ENCODE assay signal across 8 mouse cellular contexts in the genomic region with DNA sequence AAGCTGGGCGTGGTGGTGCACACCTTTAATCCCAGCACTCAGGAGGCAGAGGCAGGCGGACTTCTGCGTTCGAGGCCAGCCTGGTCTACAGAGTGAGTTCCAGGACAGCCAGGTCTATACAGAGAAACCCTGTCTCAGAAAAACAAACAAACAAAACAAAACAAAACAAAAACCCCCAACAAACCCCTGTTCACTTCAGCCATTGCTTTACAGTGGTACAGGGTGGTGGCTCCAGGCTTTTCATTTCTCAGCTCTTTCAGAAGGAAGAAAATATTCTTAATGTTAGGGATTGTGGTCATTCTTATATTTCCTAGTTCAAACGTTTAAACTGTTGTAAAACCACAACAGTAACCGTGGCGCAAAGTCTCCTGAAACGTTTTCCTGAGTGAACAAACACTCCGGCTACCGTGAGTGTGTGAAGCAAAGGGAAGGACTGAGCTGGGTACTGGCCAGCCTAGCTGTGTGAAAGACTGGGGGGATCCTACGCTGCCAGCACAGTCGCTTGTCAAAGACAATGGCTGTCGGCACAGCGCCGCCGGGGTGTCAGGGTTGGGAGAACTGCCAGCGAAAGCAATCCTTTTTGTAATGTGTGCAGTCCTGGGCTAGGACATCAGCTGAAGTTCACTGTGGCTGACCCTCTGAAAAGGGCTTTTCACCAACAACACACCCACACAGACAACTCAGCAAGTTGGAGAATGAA.
DNase-seq lines count a peak whose midpoint lies in the region; ATAC-seq and TF ChIP-seq lines count a peak whose summit lies in the region.

No protein-coding gene starts in this region.

- H3K9ac ChIP-seq in hindbrain, embryonic 14.5 days, result no peak overlapping the region
- H3K9ac ChIP-seq in liver, adult 2 months (ENCODE audit: low read depth, low read length), result peak overlapping the region; percentile 36
- H3K9ac ChIP-seq in midbrain, embryonic 16.5 days (ENCODE audit: low read depth, low read length), result peak overlapping the region; percentile 18; the same call in 1 of the 2 replicates

- 38% methylated on average over 17 of the region's 17 CpGs for WGBS in forebrain, embryonic 10.5 days
- WGBS in hindbrain, embryonic 14.5 days, result 32% methylated on average over 17 of the region's 17 CpGs
- 32% methylated on average over 17 of the region's 17 CpGs for WGBS in liver, adult 2 months
- 30% methylated on average over 17 of the region's 17 CpGs for WGBS in midbrain, embryonic 16.5 days

- no peaks in the 10 kb centered on the region for H3K36me3 ChIP-seq in forebrain, embryonic 10.5 days (replicated peaks)
- no peaks in the 10 kb centered on the region for H3K36me3 ChIP-seq in hindbrain, embryonic 14.5 days (replicated peaks; ENCODE audit: control insufficient read depth, insufficient read depth)
- H3K36me3 ChIP-seq in liver, adult 2 months (ENCODE audit: control insufficient read depth, insufficient read depth, low read length), result no peaks in the 10 kb centered on the region
- H3K36me3 ChIP-seq in midbrain, embryonic 16.5 days (ENCODE audit: control insufficient read depth, insufficient read depth, low read length), result no peaks in the 10 kb centered on the region

- TF ChIP-seq POLR2A in liver, adult 2 months (IDR thresholded peaks at IDR 0.05; ENCODE audit: extremely low read depth, insufficient read depth, low read length), result no peak

- no peaks in the 10 kb centered on the region for H3K27me3 ChIP-seq in forebrain, embryonic 10.5 days (ENCODE audit: poor library complexity, severe bottlenecking)
- H3K27me3 ChIP-seq in hindbrain, embryonic 14.5 days (ENCODE audit: control insufficient read depth, insufficient read depth, low read length), result no peaks in the 10 kb centered on the region
- no peaks in the 10 kb centered on the region for H3K27me3 ChIP-seq in liver, adult 2 months (ENCODE audit: control insufficient read depth, insufficient read depth, low read length)
- H3K27me3 ChIP-seq in midbrain, embryonic 16.5 days (ENCODE audit: control insufficient read depth, insufficient read depth, low read depth, low read length), result no peaks in the 10 kb centered on the region

- peaks cover 13% of the 10 kb centered on the region for H3K4me1 ChIP-seq in forebrain, embryonic 10.5 days
- H3K4me1 ChIP-seq in hindbrain, embryonic 14.5 days (replicated peaks; ENCODE audit: control insufficient read depth, insufficient read depth, low read length), result peaks cover 5% of the 10 kb centered on the region; the same call in 1 of the 2 replicates
- H3K4me1 ChIP-seq in liver, adult 2 months (ENCODE audit: control insufficient read depth, insufficient read depth, low read length), result no peaks in the 10 kb centered on the region; the same call in 1 of the 2 replicates
- H3K4me1 ChIP-seq in midbrain, embryonic 16.5 days (ENCODE audit: control insufficient read depth, insufficient read depth, low read length), result no peaks in the 10 kb centered on the region

- H3K27ac ChIP-seq in forebrain, embryonic 10.5 days, result peak overlapping the region; percentile 48; the same call in 1 of the 2 replicates
- H3K27ac ChIP-seq in hindbrain, embryonic 14.5 days, result 0 out of 2 replicates have a peak overlapping the region, but pooled peaks have one; percentile 4
- no peak overlapping the region for H3K27ac ChIP-seq in liver, adult 2 months (replicated peaks; ENCODE audit: insufficient read depth, low read depth, low read length)
- H3K27ac ChIP-seq in midbrain, embryonic 16.5 days (ENCODE audit: low read length), result no peak overlapping the region

- H3K9me3 ChIP-seq in forebrain, embryonic 10.5 days, result no peaks in the 10 kb centered on the region
- no peaks in the 10 kb centered on the region for H3K9me3 ChIP-seq in hindbrain, embryonic 14.5 days (ENCODE audit: control insufficient read depth, low read length)
- H3K9me3 ChIP-seq in midbrain, embryonic 16.5 days (replicated peaks; ENCODE audit: control insufficient read depth, low read length, poor library complexity, severe bottlenecking), result no peaks in the 10 kb centered on the region

- peak; percentile 86; the same call in 1 of the 2 replicates for ATAC-seq in hindbrain, embryonic 14.5 days (ENCODE audit: low FRiP score)
- peak; percentile 91 for ATAC-seq in midbrain, embryonic 16.5 days

- no peaks in the 10 kb centered on the region for H3K79me2 ChIP-seq in liver, adult 2 months (ENCODE audit: control insufficient read depth, insufficient read depth, low read length)

- TF ChIP-seq CTCF in liver, adult 2 months (IDR thresholded peaks at IDR 0.05; ENCODE audit: low read depth, low read length), result no peak

- peak overlapping the region; percentile 36 for H3K4me2 ChIP-seq in hindbrain, embryonic 14.5 days (replicated peaks)
- peak overlapping the region; percentile 38 for H3K4me2 ChIP-seq in midbrain, embryonic 16.5 days (ENCODE audit: low read length)

- H3K4me3 ChIP-seq in forebrain, embryonic 10.5 days, result peak overlapping the region; percentile 8; the same call in 1 of the 2 replicates
- no peak overlapping the region for H3K4me3 ChIP-seq in hindbrain, embryonic 14.5 days (replicated peaks; ENCODE audit: low read length)
- H3K4me3 ChIP-seq in liver, adult 2 months (ENCODE audit: insufficient read depth, low read depth, low read length), result peak overlapping the region; percentile 7; the same call in 1 of the 2 replicates
- H3K4me3 ChIP-seq in midbrain, embryonic 16.5 days (ENCODE audit: low read depth, low read length), result no peak overlapping the region

- DNase-seq in ovary, adult 18-20 months (ENCODE audit: low spot score), result peak; percentile 21
- DNase-seq in ovary, postnatal 14 days (ENCODE audit: low spot score), result no peak
- DNase-seq in forebrain, embryonic 10.5 days (ENCODE audit: extremely low spot score, low spot score), result peak; percentile 38
- peak; percentile 80 for DNase-seq in hindbrain, embryonic 14.5 days (ENCODE audit: low spot score)
- no peak for DNase-seq in liver, adult 2 months (ENCODE audit: extremely low read depth, low read depth, low spot score)
- no peak for DNase-seq in thymus, postnatal 14 days
- no peak for DNase-seq in c-Kit-positive CD71-positive TER-119-positive erythroid progenitor cells, embryonic 14.5 days (ENCODE audit: low spot score)

Comparison
In these comparisons a context has a peak if more than half of its experiments do, and no peak if none do; other contexts are left out.
1. DNase-seq: peak in ovary, adult 18-20 months (single experiment), forebrain, embryonic 10.5 days (single experiment) and hindbrain, embryonic 14.5 days (single experiment); none in ovary, postnatal 14 days (single experiment), liver, adult 2 months (single experiment), thymus, postnatal 14 days (single experiment) and c-Kit-positive CD71-positive TER-119-positive erythroid progenitor cells, embryonic 14.5 days (single experiment).
2. H3K27ac ChIP-seq: peak in forebrain, embryonic 10.5 days (single experiment) and hindbrain, embryonic 14.5 days (single experiment); none in liver, adult 2 months (single experiment) and midbrain, embryonic 16.5 days (single experiment).
3. H3K4me3 ChIP-seq: peak in forebrain, embryonic 10.5 days (single experiment) and liver, adult 2 months (single experiment); none in hindbrain, embryonic 14.5 days (single experiment) and midbrain, embryonic 16.5 days (single experiment).